Mouse (Mus musculus) neural tube, embryonic 13.5 days (tissue): ENCODE results near the gene Tsga10ip. TPM values are rescaled to one million over a fixed set of nuclear protein-coding genes. Genes with fewer than 3 reads are reported as not detected.

Experiments used
- ATAC-seq: fragments of 200-750 bp; cut with Nextera tagmentation; 2 replicates; pipeline ENCODE4 v1.8.0; 2017; ENCODE audit warnings: low read depth, mild to moderate bottlenecking, moderate TSS enrichment, moderate library complexity
- H3K27ac ChIP-seq: fragments of 300-500 bp; sonication (generic); replicated peaks from 2 replicates; pipeline ENCODE4 v1.5.1; 2015; ENCODE audit warnings: moderate library complexity, mild to moderate bottlenecking, inconsistent platforms
- H3K27me3 ChIP-seq: fragments of 300-500 bp; sonication (generic); 2 replicates; pipeline ENCODE4 v1.6.1; 2015; ENCODE audit warnings: mild to moderate bottlenecking, inconsistent platforms
- H3K36me3 ChIP-seq: fragments of 300-500 bp; sonication (generic); 2 replicates; pipeline ENCODE4 v1.6.1; 2015; ENCODE audit warnings: mild to moderate bottlenecking, inconsistent platforms
- H3K4me1 ChIP-seq: fragments of 300-500 bp; sonication (generic); replicated peaks from 2 replicates; pipeline ENCODE4 v1.6.1; 2015; ENCODE audit warnings: inconsistent platforms
- H3K4me2 ChIP-seq: fragments of 300-500 bp; sonication (generic); 2 replicates; pipeline ENCODE4 v1.6.1; 2015; ENCODE audit warnings: inconsistent platforms, mild to moderate bottlenecking, moderate library complexity
- H3K4me3 ChIP-seq: fragments of 300-500 bp; sonication (generic); 2 replicates; pipeline ENCODE4 v1.5.1; 2015; ENCODE audit warnings: mild to moderate bottlenecking, inconsistent platforms
- H3K9ac ChIP-seq: fragments of 300-500 bp; sonication (generic); 2 replicates; pipeline ENCODE4 v1.6.1; 2015; ENCODE audit warnings: moderate library complexity, mild to moderate bottlenecking, inconsistent platforms
- H3K9me3 ChIP-seq: fragments of 300-500 bp; sonication (generic); 2 replicates; pipeline ENCODE4 v1.6.1; 2016; ENCODE audit warnings: inconsistent platforms
- WGBS: fragments of 180-500 bp; shearing (Covaris S2); methylation state at CpG from one replicate; pipeline ENCODE4 v1.1.7; 2015; 5-methylcytosine and 5-hydroxymethylcytosine counted together
- polyA plus RNA-seq: library from polyadenylated mRNA; unstranded; fragments of >200 nt; fragmentation: Nextera tagmentation; extraction: Ambion mirVana; gene quantifications from 2 replicates; pipeline ENCODE4 v1.2.1, GENCODE M21; 2015

Tsga10ip gene
- 0.20 TPM in 1 of 2 replicates, not detected in the other for polyA plus RNA-seq

GRCm38 (mm10) chr19:5402293-5402692, at the start of gene Tsga10ip:
Gene Tsga10ip, minus strand, starts transcription at chr19:5402526.
- H3K27ac ChIP-seq: no peak within 1 kb of the TSS
- no peaks in the 10 kb centered on the region for H3K9me3 ChIP-seq
- ATAC-seq: no peak
- WGBS: 73% methylated on average over 8 of the region's 8 CpGs
- H3K27me3 ChIP-seq: no peaks in the 10 kb centered on the region
- H3K4me2 ChIP-seq: no peak within 1 kb of the TSS
- H3K9ac ChIP-seq: no peak within 1 kb of the TSS
- H3K36me3 ChIP-seq: no peaks in the 10 kb centered on the region
- no peak within 1 kb of the TSS for H3K4me3 ChIP-seq
- H3K4me1 ChIP-seq: peaks cover 6% of the 10 kb centered on the region

DNA sequence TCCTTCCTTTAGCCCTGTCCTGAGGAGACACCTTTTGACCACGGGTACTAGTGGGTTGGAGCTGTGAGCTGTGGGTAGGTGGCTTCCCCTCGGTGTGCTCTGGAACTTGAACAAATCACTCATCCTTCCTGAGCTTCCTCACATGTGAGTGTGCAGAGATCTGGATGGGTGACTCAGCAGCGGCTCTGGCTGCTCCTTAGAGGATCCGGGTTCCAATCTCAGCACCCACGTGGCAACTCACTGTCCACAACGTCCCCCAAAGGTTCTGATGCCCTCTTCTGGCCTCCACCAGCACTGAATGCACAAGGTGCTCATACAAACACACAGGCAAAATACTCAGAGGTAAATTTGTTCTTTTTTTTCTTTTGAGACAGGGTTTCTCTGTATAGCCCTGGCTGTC, 49.4 kb upstream of the Tsga10ip start:
- no peak for ATAC-seq
- Histone ChIP-seq H3K27me3 (peaks cover 51% of the 10 kb centered on the region), H3K4me3 (no peak overlapping the region), H3K9ac (no peak overlapping the region), H3K36me3 (peaks cover 10% of the 10 kb centered on the region), H3K9me3 (no peaks in the 10 kb centered on the region; the same call in 1 of the 2 replicates), H3K4me2 (no peak overlapping the region), H3K27ac (no peak overlapping the region), H3K4me1 (peaks cover 48% of the 10 kb centered on the region)
- WGBS: 79% methylated on average over 6 of the region's 6 CpGs

GRCm38 (mm10) chr19:5449673-5450072, 47.3 kb upstream of the Tsga10ip start:
- Histone ChIP-seq H3K27ac (no peak overlapping the region), H3K27me3 (peaks cover 72% of the 10 kb centered on the region), H3K9me3 (no peaks in the 10 kb centered on the region; the same call in 1 of the 2 replicates), H3K9ac (no peak overlapping the region), H3K36me3 (peaks cover 10% of the 10 kb centered on the region), H3K4me2 (no peak overlapping the region), H3K4me1 (peaks cover 28% of the 10 kb centered on the region), H3K4me3 (no peak overlapping the region)
- 77% methylated on average over 3 of the region's 3 CpGs for WGBS
- no peak for ATAC-seq

- Histone ChIP-seq H3K9ac (peak overlapping the region; percentile 57; the same call in 1 of the 2 replicates), H3K4me2 (peak overlapping the region; percentile 90), H3K27ac (no peak overlapping the region), H3K4me3 (peak overlapping the region; percentile 51), H3K36me3 (no peaks in the 10 kb centered on the region), H3K27me3 (peaks cover 83% of the 10 kb centered on the region), H3K4me1 (peaks cover 18% of the 10 kb centered on the region), H3K9me3 (no peaks in the 10 kb centered on the region; the same call in 1 of the 2 replicates)
- peak; percentile 18; the same call in 1 of the 2 replicates for ATAC-seq
- 8% methylated on average over 32 of the region's 36 CpGs for WGBS
Observed at GRCm38 (mm10) chr19:5448354-5449150, 46.2 kb upstream of the Tsga10ip start.

DNA sequence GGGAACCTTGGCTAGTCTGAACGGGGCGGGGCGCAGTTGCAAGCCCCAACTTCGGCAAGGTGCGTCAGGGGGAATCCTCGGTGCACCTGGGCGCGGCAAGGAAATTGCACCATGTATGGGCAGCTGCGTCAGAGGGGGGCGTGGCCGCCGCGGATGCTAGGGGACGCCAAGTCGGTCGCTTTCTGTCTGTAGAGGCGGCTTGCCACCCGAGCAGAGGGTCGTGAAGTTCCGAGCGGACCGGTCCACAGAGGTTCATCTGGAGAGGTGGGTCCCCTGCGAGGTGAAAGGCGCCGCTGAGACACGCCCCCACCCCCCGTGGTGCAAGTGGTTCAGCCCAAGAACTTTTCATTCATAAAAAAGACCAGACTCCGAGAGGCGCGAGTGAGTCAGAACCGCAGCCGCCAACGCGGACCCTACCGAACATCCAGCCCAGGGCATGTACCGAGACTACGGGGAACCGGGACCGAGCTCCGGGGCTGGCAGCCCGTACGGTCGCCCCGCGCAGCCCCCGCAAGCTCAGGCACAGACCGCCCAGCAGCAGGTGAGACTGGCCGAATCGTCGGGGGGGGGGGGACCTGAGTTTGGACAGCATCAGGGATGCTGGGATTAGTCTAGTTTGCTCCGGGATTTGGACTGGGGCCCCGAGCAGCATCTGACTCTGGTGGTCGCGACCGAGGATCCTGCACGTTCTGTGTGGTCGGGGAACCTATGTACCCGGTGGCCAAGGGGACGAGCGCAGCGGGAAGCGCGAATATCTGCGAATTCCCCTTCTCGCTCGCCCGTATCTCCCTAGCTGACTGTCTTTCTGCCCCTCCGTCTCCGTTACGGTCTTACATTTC, 45.4 kb upstream of the Tsga10ip start, which contains the start of gene Fosl1:
Gene Fosl1 (plus strand): TSS at position 33 of the 839 bp plus-strand sequence.
- peaks cover 84% of the 10 kb centered on the region for H3K27me3 ChIP-seq

GRCm38 (mm10) chr19:5445747-5446146, 43.4 kb upstream of the Tsga10ip start:
- Histone ChIP-seq H3K4me1 (peaks cover 18% of the 10 kb centered on the region), H3K27me3 (peaks cover 73% of the 10 kb centered on the region), H3K9me3 (no peaks in the 10 kb centered on the region; the same call in 1 of the 2 replicates), H3K36me3 (no peaks in the 10 kb centered on the region), H3K4me3 (no peak overlapping the region), H3K9ac (no peak overlapping the region), H3K4me2 (no peak overlapping the region), H3K27ac (no peak overlapping the region)
- no peak for ATAC-seq
- WGBS: 88% methylated on average over 5 of the region's 5 CpGs

More for the DNA sequence above, 45.4 kb upstream of the Tsga10ip start, which contains the start of gene Fosl1:
- peak; percentile 62 for ATAC-seq
- peak within 1 kb of the TSS; percentile 51 for H3K4me3 ChIP-seq
- peak within 1 kb of the TSS; percentile 57 for H3K9ac ChIP-seq
- H3K4me2 ChIP-seq: peak within 1 kb of the TSS; percentile 90
- no peaks in the 10 kb centered on the region for H3K36me3 ChIP-seq
- H3K9me3 ChIP-seq: no peaks in the 10 kb centered on the region; the same call in 1 of the 2 replicates
- WGBS: under 1% methylated on average over 69 of the region's 70 CpGs
- H3K4me1 ChIP-seq: peaks cover 18% of the 10 kb centered on the region
- H3K27ac ChIP-seq: no peak within 1 kb of the TSS

- 39% methylated on average over 7 of the region's 7 CpGs for WGBS
- Histone ChIP-seq H3K9me3 (peaks cover 4% of the 10 kb centered on the region; the same call in 1 of the 2 replicates), H3K9ac (no peak overlapping the region), H3K4me1 (peaks cover 18% of the 10 kb centered on the region), H3K4me3 (no peak overlapping the region), H3K4me2 (no peak overlapping the region), H3K27ac (no peak overlapping the region), H3K36me3 (no peaks in the 10 kb centered on the region), H3K27me3 (peaks cover 65% of the 10 kb centered on the region)
- ATAC-seq: no peak
Observed at GRCm38 (mm10) chr19:5444954-5445353, 42.6 kb upstream of the Tsga10ip start.

DNA sequence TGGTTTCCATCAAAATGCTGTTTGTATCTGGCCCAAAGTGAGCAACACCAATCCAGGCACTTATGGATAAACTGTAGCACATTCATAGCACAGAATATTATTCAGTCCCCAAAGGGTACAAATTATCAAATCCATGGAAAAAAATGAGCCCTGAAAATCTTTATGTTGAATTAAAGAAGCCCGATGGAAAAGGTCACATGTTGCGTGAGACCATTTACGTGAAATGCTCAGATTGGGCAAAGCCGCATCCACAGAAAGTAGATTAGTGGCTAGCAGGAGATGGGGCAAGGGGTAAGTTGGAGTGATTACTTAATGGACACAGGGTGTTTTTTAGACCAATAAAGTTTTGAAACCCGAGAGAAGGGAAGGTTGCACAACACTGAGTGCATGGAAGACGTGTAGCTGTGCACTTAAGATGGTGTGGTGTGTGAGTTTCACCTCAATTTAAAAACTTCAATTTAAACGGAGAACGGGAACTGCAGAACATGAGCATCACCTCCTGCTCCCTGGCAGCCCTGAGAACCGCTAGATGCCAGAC, 42.1 kb upstream of the Tsga10ip start:
- no peak overlapping the region for H3K4me2 ChIP-seq
- peaks cover 4% of the 10 kb centered on the region; the same call in 1 of the 2 replicates for H3K9me3 ChIP-seq
- H3K36me3 ChIP-seq: no peaks in the 10 kb centered on the region
- no peak overlapping the region for H3K9ac ChIP-seq
- no peak overlapping the region for H3K27ac ChIP-seq
- no peak overlapping the region for H3K4me3 ChIP-seq
- peaks cover 60% of the 10 kb centered on the region for H3K27me3 ChIP-seq
- H3K4me1 ChIP-seq: peaks cover 18% of the 10 kb centered on the region
- WGBS: 66% methylated on average over 9 of the region's 9 CpGs
- no peak for ATAC-seq

DNA sequence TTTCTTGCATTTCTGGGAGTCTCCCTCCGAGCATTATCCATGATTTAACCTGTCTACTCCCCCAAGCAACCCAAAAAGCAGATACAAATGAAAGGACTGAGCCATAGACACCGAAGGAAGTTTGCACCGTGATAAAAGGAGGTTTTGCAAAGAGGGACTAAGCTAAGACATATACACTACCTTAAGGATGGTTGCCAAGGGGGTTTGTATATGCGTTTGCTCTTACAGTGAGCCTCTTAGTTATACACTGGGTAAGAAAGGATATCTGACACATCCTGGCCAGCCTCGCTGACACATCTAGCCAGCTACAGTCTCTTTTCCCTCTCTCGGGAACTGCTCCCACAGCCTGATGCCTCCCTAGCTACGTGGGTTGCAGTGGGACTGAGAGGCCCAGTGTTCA, 31.6 kb upstream of the Tsga10ip start:
- 65% methylated on average over 7 of the region's 7 CpGs for WGBS

GRCm38 (mm10) chr19:5432992-5433852, 30.9 kb upstream of the Tsga10ip start:
- peak; percentile 57 for ATAC-seq
- H3K27ac ChIP-seq: peak overlapping the region; percentile 53; the same call in 1 of the 2 replicates
- peaks cover 19% of the 10 kb centered on the region for H3K4me1 ChIP-seq
- H3K36me3 ChIP-seq: peaks cover 5% of the 10 kb centered on the region; the same call in 1 of the 2 replicates
- H3K27me3 ChIP-seq: peaks cover 8% of the 10 kb centered on the region; the same call in 1 of the 2 replicates
- 11% methylated on average over 16 of the region's 16 CpGs for WGBS
- peak overlapping the region; percentile 57 for H3K4me2 ChIP-seq
- peak overlapping the region; percentile 27 for H3K4me3 ChIP-seq
- peak overlapping the region; percentile 60 for H3K9ac ChIP-seq
- no peaks in the 10 kb centered on the region for H3K9me3 ChIP-seq

More for the DNA sequence above, 31.6 kb upstream of the Tsga10ip start:
- Histone ChIP-seq H3K36me3 (peaks cover 5% of the 10 kb centered on the region; the same call in 1 of the 2 replicates), H3K9me3 (no peaks in the 10 kb centered on the region), H3K4me3 (no peak overlapping the region), H3K4me2 (peak overlapping the region; percentile 57), H3K27ac (peak overlapping the region; percentile 53; the same call in 1 of the 2 replicates), H3K9ac (0 out of 2 replicates have a peak overlapping the region, but pooled peaks have one; percentile 60), H3K4me1 (peaks cover 17% of the 10 kb centered on the region), H3K27me3 (peaks cover 8% of the 10 kb centered on the region; the same call in 1 of the 2 replicates)
- ATAC-seq: no peak
